Mouse (Mus musculus): ENCODE results near the gene Gm5168.
"Not testable (repeated sequence)": the region's sequence is repeated elsewhere in the genome, so short reads cannot be mapped to it uniquely, and the experiment has no call there.

Gm5168 gene

GRCm38 (mm10) chrX:26050941-26051340, at the start of gene Gm5168:
Gm5168 (minus strand) TSS chrX:26051041.
- DNase-seq = not testable (repeated sequence)
